28 mouse cellular contexts compared by ENCODE assay signal in the genomic region with DNA sequence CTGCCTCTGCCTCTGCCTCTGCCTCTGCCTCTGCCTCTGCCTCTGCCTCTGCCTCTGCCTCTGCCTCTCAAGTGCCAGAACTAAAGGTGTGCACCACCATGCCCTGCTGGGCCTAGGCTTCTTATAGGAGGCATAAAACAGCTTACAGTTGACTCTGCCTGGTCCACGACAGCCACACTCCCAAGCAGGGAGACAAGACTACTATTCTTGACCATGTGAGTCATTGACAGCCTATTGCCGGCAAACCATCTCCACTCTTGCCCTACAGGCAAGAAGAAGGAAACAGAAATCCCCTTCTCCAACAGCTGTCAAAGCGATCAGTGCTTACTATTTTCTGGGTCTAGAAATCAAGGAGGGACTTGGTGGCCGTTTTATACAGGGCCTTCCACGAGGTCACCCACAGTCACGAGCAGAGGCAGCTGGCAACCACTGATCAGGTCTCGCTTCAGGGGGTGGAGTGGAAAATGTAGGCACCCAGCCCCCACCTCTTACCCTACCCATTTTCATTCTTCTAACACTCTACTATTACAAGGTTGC.
"Had no signal": no experiment of that assay in that cellular context is flagged by ENCODE, and none has a peak within 500 bp of the region (broad histone marks: within the 10 kb centered on the region; RNA-seq: fewer than 3 reads in every experiment).

No protein-coding gene starts in this region.

- H3K27me3 ChIP-seq: heart, embryonic 12.5 days; hindbrain, embryonic 12.5 days; intestine, embryonic 15.5 days; limb, embryonic 12.5 days; liver, embryonic 13.5 days had no signal

- DNase-seq: gastrocnemius, adult 2 months; gastrocnemius, postnatal 10 days; gastrocnemius, postnatal 25 days; heart, adult 18-20 months; heart, postnatal 10 days; heart, postnatal 4 days; kidney, adult 18-20 months; kidney, adult 8-10 months; kidney, postnatal 10 days; kidney, postnatal 25 days; kidney, postnatal 4 days; layer of hippocampus, adult 9-11 months; layer of hippocampus, postnatal 36 days; liver; liver, embryonic 13.5 days had no signal

- H3K4me2 ChIP-seq: heart, embryonic 12.5 days; hindbrain, embryonic 12.5 days; hindbrain, embryonic 14.5 days; intestine, embryonic 15.5 days; limb, embryonic 12.5 days; liver, embryonic 11.5 days; liver, embryonic 13.5 days had no signal

- H3K36me3 ChIP-seq: heart, embryonic 10.5 days; heart, embryonic 12.5 days; hindbrain, embryonic 10.5 days; hindbrain, embryonic 12.5 days; intestine, embryonic 15.5 days; limb, embryonic 10.5 days; limb, embryonic 12.5 days; liver, embryonic 13.5 days had no signal

- H3K4me3 ChIP-seq: gastrocnemius, adult 2 months; heart, embryonic 10.5 days; heart, embryonic 12.5 days; hindbrain, embryonic 10.5 days; hindbrain, embryonic 12.5 days; intestine, embryonic 15.5 days; left cerebral cortex, adult 2 months; limb, embryonic 10.5 days; limb, embryonic 12.5 days; liver, embryonic 13.5 days had no signal

- ATAC-seq: hindbrain, embryonic 16.5 days; inflammation-experienced regulatory T-cells, adult 6 months; intestine, embryonic 15.5 days; intestine, postnatal 0 days had no signal
